Mouse (Mus musculus) monocyte, adult 2 months (primary cell): Measurements from ENCODE around the gene Zfp9.

ENCODE experiments used
- DNase-seq, 2 experiments: peaks; one replicate each; pipeline ENCODE4 v3.0.0; 2022; ENCODE audit warnings: low spot score in 2 of 2, low read depth in 1 of 2

Gene Zfp9

DNA sequence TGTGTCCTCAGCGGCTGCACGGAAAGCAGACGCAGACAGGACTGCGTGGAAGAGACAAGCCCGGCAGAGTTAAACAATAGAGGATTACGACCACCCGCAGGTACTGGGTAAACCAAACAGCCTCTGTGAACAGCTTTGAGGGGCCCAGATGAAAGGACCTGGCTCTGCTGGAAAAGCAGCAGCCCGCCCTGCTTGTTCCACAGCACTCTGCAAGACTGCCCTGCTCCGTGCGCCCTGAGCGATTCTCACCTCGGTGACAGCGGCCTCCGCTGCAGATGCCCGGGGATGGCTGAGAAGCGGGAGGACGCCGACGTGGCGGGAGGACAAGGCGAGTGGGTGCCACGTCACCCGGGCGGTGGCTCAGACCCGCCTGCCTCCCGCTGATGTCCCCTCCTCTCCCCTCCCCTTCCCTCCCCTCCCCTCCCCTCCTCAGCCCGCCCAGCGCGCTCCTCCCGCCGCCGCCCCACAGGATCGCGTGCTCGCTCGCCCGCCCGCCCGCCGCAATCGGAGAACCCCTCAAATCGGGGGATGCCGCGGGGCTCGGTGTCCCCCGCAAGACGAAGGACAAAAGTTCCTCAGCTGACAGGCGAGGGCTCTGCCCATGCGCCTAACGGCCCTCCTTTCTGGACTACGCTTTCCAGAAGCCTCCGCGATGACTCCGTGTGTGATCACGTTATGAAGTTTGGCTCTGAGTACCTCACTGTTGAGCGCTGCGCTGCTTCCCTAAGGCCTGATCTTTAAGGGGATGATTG is at the start of gene Zfp9:
Zfp9 (minus strand) TSS at position 364 of the 752 bp plus-strand sequence.
- no peak for DNase-seq

- DNase-seq: no peak
These were observed 41.5 kb upstream of the Zfp9 start for GRCm38 (mm10) chr6:118520668-118521067.

- DNase-seq: no peak
These were observed 34.4 kb upstream of the Zfp9 start for GRCm38 (mm10) chr6:118513335-118514012.

GRCm38 (mm10) chr6:118499010-118499409 is 19.9 kb upstream of the Zfp9 start:
- no peak for DNase-seq

- no peak for DNase-seq
These were observed 3.0 kb upstream of the Zfp9 start for GRCm38 (mm10) chr6:118482125-118482524.

DNA sequence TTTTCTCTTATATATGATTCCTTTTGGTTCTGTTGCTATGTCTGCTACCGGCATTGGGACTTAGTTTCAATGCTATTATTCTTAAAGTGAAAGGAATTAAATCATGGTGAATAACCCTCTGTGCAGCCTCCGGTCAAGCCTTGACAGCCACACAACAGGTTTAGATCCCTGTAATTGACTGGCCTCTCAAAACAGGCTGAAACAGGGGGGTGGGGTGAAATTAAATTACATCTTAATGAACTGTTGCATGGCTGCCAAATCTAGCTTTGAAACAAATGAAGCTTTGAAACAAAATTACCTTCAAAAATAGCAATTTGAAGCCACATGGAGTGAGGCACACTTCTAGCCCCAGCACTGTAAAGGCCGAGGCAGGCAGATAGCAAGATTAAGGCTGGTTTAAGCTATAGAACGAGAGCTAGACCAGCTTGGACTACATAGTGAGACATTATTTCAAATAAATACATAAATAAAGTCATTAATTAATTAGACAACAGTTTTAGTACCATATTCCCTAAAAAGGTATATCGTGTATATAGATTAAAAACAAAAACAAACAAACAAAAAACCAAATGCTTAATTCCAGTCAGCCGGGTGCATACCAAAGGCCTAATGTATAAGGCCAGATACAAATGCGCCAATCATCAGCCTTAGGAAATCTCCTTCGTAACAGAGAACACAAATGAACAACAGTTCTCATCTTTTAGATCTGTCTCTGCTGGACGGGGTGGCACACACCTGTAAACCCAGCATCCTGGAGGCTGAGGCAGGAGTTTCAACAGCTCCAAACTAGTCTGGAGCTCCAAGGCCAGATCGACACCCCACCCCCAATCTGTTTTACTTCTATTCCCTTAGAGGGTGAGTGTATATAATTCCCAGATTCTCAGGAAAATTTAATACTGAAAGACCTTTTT is 990 bp downstream of the Zfp9 start:
- DNase-seq: no peak

DNA sequence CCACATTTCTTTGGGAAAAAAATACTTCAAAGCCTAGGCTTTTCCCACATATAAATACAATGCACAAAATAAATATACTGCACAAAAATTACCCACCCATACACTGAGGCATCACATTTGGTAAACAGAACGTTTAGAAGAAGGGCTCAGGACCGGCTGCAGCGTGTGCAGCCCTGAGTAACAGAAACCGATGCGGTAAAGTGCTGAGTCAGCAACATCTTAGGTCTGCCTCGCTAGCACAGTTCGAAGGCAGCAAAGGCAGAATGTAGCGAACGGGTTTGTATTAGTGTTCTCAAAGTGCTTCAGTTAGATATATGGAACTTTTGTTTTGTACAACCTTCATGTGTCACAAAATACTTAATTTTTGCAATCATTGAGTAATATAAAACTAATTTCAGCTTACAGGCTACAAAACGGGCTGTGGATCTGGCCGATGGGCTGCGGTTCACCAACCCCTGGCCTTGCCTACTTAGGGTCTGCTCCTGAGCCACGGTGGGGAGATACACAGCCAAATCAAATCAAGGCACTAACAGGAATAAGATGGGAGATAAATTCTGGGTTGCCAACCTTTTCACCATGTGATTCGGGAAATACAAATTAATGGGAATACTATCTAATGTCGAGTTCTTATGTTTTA is 16.9 kb downstream of the Zfp9 start:
- DNase-seq: no peak

- no peak for DNase-seq
These were observed 21.4 kb downstream of the Zfp9 start for GRCm38 (mm10) chr6:118457726-118458125.

- peak; percentile 30 to 50 for DNase-seq
These were observed 24.0 kb downstream of the Zfp9 start, which contains the start of gene Zfp248 for GRCm38 (mm10) chr6:118455042-118455631. Gene Zfp248 (minus strand): TSS chr6:118455528.

- no peak for DNase-seq
These were observed 24.7 kb downstream of the Zfp9 start for GRCm38 (mm10) chr6:118454452-118454851.

- no peak for DNase-seq
These were observed 47.6 kb downstream of the Zfp9 start for GRCm38 (mm10) chr6:118431502-118431901.

- DNase-seq: no peak
These were observed 52.5 kb downstream of the Zfp9 start for GRCm38 (mm10) chr6:118426666-118427065.

- peak; percentile 87 to 89 for DNase-seq
These were observed 59.8 kb downstream of the Zfp9 start, which contains the start of gene Bms1 for GRCm38 (mm10) chr6:118419050-118419920. Gene Bms1 (minus strand): TSS chr6:118419474.
